Mouse (Mus musculus) limb, embryonic 11.5 days (tissue): ENCODE data around the gene Mical2. TPM values are rescaled to one million over a fixed set of nuclear protein-coding genes. Genes with fewer than 3 reads are reported as not detected.

Source experiments
- ATAC-seq: fragments of 200-750 bp; cut with Nextera tagmentation; 2 replicates; pipeline ENCODE4 v1.8.0; 2017; ENCODE audit warnings: low read depth; ENCODE audit not compliant: insufficient number of reproducible peaks, low FRiP score, low TSS enrichment
- DNase-seq: peaks from one replicate; pipeline ENCODE4 v3.0.0-alpha.2; 2015; ENCODE audit warnings: low spot score
- H3K27ac ChIP-seq: fragments of 300-500 bp; sonication (generic); replicated peaks from 2 replicates; pipeline ENCODE4 v1.5.1; 2014; ENCODE audit warnings: low read depth, mild to moderate bottlenecking, low read length
- H3K27me3 ChIP-seq: fragments of 300-500 bp; sonication (generic); 2 replicates; pipeline ENCODE4 v1.6.1; 2014; ENCODE audit warnings: mild to moderate bottlenecking, low read length, mixed read lengths; ENCODE audit not compliant: control insufficient read depth, insufficient read depth
- H3K36me3 ChIP-seq: fragments of 300-500 bp; sonication (generic); 2 replicates; pipeline ENCODE4 v1.6.1; 2014; ENCODE audit warnings: mild to moderate bottlenecking, low read length, moderate library complexity, mixed read lengths; ENCODE audit not compliant: control insufficient read depth, insufficient read depth
- H3K4me1 ChIP-seq: fragments of 300-500 bp; sonication (generic); 2 replicates; pipeline ENCODE4 v1.6.1; 2014; ENCODE audit warnings: low read length, mixed read lengths; ENCODE audit not compliant: control insufficient read depth, insufficient read depth
- H3K4me2 ChIP-seq: fragments of 300-500 bp; sonication (generic); 2 replicates; pipeline ENCODE4 v1.6.1; 2014; ENCODE audit warnings: low read depth, mild to moderate bottlenecking, moderate library complexity; ENCODE audit not compliant: severe bottlenecking
- H3K4me3 ChIP-seq: fragments of 300-500 bp; sonication (generic); 2 replicates; pipeline ENCODE4 v1.5.1; 2014; ENCODE audit warnings: low read depth, low read length
- H3K9ac ChIP-seq: fragments of 300-500 bp; sonication (generic); 2 replicates; pipeline ENCODE4 v1.6.1; 2014; ENCODE audit warnings: mild to moderate bottlenecking, low read length
- H3K9me3 ChIP-seq: fragments of 300-500 bp; sonication (generic); 2 replicates; pipeline ENCODE4 v1.6.1; 2016; ENCODE audit warnings: low read length; ENCODE audit not compliant: control insufficient read depth
- WGBS: fragments of 180-500 bp; shearing (Covaris S2); extraction: QIAGEN DNeasy Blood & Tissue Kit; methylation state at CpG from one replicate; pipeline ENCODE4 v1.1.7; 2014; 5-methylcytosine and 5-hydroxymethylcytosine counted together
- polyA plus RNA-seq: library from polyadenylated mRNA; unstranded; fragments of >200 nt; fragmentation: Nextera tagmentation; extraction: Ambion mirVana; gene quantifications from 2 replicates; pipeline ENCODE4 v1.2.1, GENCODE M21; 2014

Gene Mical2
- polyA plus RNA-seq, 1 experiment from 2014 or later, result 2.3 TPM

DNA sequence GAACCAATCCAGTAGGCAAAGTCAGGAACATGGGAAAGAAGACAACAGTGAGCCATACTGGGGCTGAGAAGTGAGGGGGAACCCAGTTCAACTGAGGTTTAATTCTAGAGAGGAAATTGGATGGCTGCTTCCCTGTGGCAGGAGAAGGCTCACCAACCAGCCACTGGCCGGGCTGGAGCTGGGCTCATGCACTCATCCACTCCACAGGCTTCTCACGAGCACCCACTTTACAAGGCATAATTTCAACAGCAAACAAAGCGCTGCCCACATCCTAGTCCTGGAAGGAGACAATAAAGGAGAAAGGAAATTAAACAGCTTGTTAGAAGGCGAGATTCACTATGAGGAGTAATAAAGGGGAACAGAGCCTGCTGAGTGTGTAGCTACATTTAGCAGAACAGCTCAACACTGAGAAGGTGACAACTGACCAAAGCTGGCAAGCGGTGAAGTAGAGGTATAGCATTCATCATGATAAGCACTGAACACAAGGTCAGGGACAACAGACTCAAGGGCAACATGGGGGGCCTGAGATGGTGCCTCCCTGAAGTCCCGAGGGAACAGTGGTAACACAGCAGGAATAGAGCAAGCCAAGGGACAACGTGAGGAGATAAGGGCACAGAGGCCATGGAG is 137.0 kb downstream of the Mical2 start:
- Histone ChIP-seq H3K27me3 (no peaks in the 10 kb centered on the region), H3K4me2 (no peak overlapping the region), H3K4me1 (no peaks in the 10 kb centered on the region), H3K27ac (no peak overlapping the region), H3K9ac (no peak overlapping the region), H3K4me3 (no peak overlapping the region), H3K36me3 (no peaks in the 10 kb centered on the region), H3K9me3 (no peaks in the 10 kb centered on the region)
- WGBS, result 41% methylated on average over 7 of the region's 7 CpGs
- DNase-seq, result no peak
- ATAC-seq, result no peak

GRCm38 (mm10) chr7:112365864-112366263 is 140.2 kb downstream of the Mical2 start:
- no peak overlapping the region for H3K4me2 ChIP-seq
- ATAC-seq (no peak), DNase-seq (no peak)
- no peaks in the 10 kb centered on the region for H3K36me3 ChIP-seq
- H3K4me1 ChIP-seq, result no peaks in the 10 kb centered on the region
- H3K9ac ChIP-seq, result no peak overlapping the region
- no peak overlapping the region for H3K4me3 ChIP-seq
- H3K27ac ChIP-seq, result no peak overlapping the region
- H3K9me3 ChIP-seq, result no peaks in the 10 kb centered on the region
- WGBS, result 76% methylated on average over 3 of the region's 3 CpGs
- no peaks in the 10 kb centered on the region for H3K27me3 ChIP-seq

- Histone ChIP-seq H3K9ac (no peak overlapping the region), H3K9me3 (no peaks in the 10 kb centered on the region), H3K4me2 (no peak overlapping the region), H3K27ac (no peak overlapping the region), H3K4me3 (no peak overlapping the region), H3K27me3 (no peaks in the 10 kb centered on the region), H3K4me1 (no peaks in the 10 kb centered on the region), H3K36me3 (no peaks in the 10 kb centered on the region)
- peak; percentile 94 for DNase-seq
- ATAC-seq, result no peak
- 28% methylated on average over 2 of the region's 2 CpGs for WGBS
Observed at GRCm38 (mm10) chr7:112369046-112369445, 143.4 kb downstream of the Mical2 start.

- Histone ChIP-seq H3K4me1 (no peaks in the 10 kb centered on the region), H3K4me2 (no peak overlapping the region), H3K9ac (no peak overlapping the region), H3K27ac (no peak overlapping the region), H3K4me3 (no peak overlapping the region), H3K9me3 (no peaks in the 10 kb centered on the region), H3K36me3 (no peaks in the 10 kb centered on the region), H3K27me3 (no peaks in the 10 kb centered on the region)
- DNase-seq, result no peak
- 82% methylated on average over 3 of the region's 3 CpGs for WGBS
- no peak for ATAC-seq
Observed at GRCm38 (mm10) chr7:112369977-112370376, 144.3 kb downstream of the Mical2 start.

DNA sequence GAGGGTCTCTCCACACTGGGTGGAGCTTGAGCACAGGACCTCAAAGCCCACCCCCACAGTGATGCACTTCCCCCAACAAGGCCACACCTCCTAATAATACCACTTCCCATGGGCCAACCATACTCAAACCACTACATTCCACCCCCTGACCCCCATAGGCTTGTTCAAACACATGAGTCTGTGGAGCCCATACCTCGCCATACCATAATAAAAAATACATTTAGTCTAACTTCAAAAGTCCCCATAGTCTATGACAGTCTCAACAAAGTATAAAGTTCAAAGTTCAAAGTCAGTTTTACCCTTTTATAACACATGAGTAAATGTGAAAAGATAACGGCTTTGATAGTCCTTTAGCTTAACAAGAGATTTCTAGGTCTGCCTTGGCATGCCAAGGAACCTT is 145.7 kb downstream of the Mical2 start:
- no peak for ATAC-seq

DNA sequence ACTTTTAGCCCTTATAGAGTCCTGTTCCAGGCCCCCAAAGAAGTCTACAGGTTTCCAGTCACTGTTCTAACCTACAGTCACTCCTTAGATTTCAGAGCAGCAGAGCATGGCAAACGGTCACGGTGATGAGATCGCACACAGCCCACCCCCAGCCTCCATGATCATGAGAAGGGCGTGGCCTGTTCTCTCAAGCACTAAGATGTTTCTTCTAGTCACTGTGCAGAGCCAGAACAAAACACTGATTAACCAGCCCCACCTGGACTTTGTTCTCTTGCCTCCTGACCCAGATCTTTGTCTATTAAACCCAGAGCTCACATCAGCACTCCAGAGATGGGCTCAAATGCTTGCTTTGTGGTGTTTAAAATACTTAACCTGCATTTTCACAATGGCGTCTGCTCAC is 148.4 kb downstream of the Mical2 start:
- Histone ChIP-seq H3K9ac (no peak overlapping the region), H3K4me2 (no peak overlapping the region), H3K36me3 (no peaks in the 10 kb centered on the region), H3K27me3 (no peaks in the 10 kb centered on the region), H3K9me3 (no peaks in the 10 kb centered on the region), H3K4me3 (no peak overlapping the region), H3K27ac (no peak overlapping the region), H3K4me1 (no peaks in the 10 kb centered on the region)
- 93% methylated on average over 5 of the region's 5 CpGs for WGBS
- ATAC-seq (no peak), DNase-seq (no peak)

More for the DNA sequence above, 145.7 kb downstream of the Mical2 start:
- no peaks in the 10 kb centered on the region for H3K36me3 ChIP-seq
- no peak overlapping the region for H3K4me3 ChIP-seq
- no peak overlapping the region for H3K27ac ChIP-seq
- H3K4me1 ChIP-seq, result no peaks in the 10 kb centered on the region
- H3K4me2 ChIP-seq, result no peak overlapping the region
- no peak for DNase-seq
- no peak overlapping the region for H3K9ac ChIP-seq
- 85% methylated on average over 2 of the region's 2 CpGs for WGBS
- no peaks in the 10 kb centered on the region for H3K9me3 ChIP-seq
- H3K27me3 ChIP-seq, result no peaks in the 10 kb centered on the region

GRCm38 (mm10) chr7:112375062-112375461 is 149.4 kb downstream of the Mical2 start:
- DNase-seq, result peak; percentile 54
- no peak for ATAC-seq
- H3K4me1 ChIP-seq, result no peaks in the 10 kb centered on the region
- H3K27ac ChIP-seq, result no peak overlapping the region
- no peak overlapping the region for H3K4me3 ChIP-seq
- no peak overlapping the region for H3K9ac ChIP-seq
- no peaks in the 10 kb centered on the region for H3K9me3 ChIP-seq
- no peaks in the 10 kb centered on the region for H3K27me3 ChIP-seq
- H3K4me2 ChIP-seq, result no peak overlapping the region
- 59% methylated on average over 9 of the region's 9 CpGs for WGBS
- H3K36me3 ChIP-seq, result no peaks in the 10 kb centered on the region

DNA sequence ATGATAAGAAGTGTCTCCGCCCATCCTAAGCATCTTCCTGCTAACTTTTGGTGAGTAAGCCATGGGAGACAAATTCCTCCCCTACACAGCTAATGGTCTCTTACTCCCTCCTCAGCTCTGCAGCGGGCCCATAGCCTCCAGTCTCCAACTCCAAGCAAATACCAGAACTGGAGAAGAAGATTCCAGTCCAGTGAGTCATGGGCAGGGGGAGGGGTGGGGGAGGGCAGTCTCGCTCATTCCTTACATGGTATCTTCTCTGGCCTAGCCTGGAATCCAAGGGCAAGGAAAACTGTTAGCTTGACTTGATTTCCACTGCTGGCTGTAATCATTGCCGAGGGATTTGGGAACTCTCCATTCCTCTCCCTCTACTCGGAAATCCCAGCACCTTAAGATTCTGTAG is 150.2 kb downstream of the Mical2 start:
- 60% methylated on average over 5 of the region's 5 CpGs for WGBS
- Histone ChIP-seq H3K4me2 (no peak overlapping the region), H3K9me3 (no peaks in the 10 kb centered on the region), H3K27ac (no peak overlapping the region), H3K4me3 (no peak overlapping the region), H3K9ac (no peak overlapping the region), H3K36me3 (no peaks in the 10 kb centered on the region), H3K27me3 (no peaks in the 10 kb centered on the region), H3K4me1 (no peaks in the 10 kb centered on the region)
- DNase-seq (no peak), ATAC-seq (no peak)

- WGBS, result 73% methylated on average over 2 of the region's 2 CpGs
- no peak overlapping the region for H3K9ac ChIP-seq
- no peak for ATAC-seq
Observed at GRCm38 (mm10) chr7:112376611-112377010, 151.0 kb downstream of the Mical2 start.

More at GRCm38 (mm10) chr7:112376611-112377010, 151.0 kb downstream of the Mical2 start:
- Histone ChIP-seq H3K9me3 (no peaks in the 10 kb centered on the region), H3K4me3 (no peak overlapping the region), H3K36me3 (no peaks in the 10 kb centered on the region), H3K4me1 (no peaks in the 10 kb centered on the region), H3K27ac (no peak overlapping the region), H3K4me2 (no peak overlapping the region), H3K27me3 (no peaks in the 10 kb centered on the region)
- DNase-seq, result no peak
